Comparison of ENCODE assay signal across 23 mouse cellular contexts in genomic region chr3:21649885-21650469, GRCm38 (mm10).
DNase-seq lines count a peak whose midpoint lies in the region; ATAC-seq and TF ChIP-seq lines count a peak whose summit lies in the region.
"Had no signal": no experiment of that assay in that cellular context is flagged by ENCODE, and none has a peak within 500 bp of the region (broad histone marks: within the 10 kb centered on the region; RNA-seq: fewer than 3 reads in every experiment).

No protein-coding gene starts in this region.

- H3K9me3 ChIP-seq in embryonic facial prominence, embryonic 14.5 days (ENCODE audit: control insufficient read depth, low read length) = no peaks in the 10 kb centered on the region
- H3K9me3 ChIP-seq in embryonic facial prominence, embryonic 10.5 days = no peaks in the 10 kb centered on the region
- no peaks in the 10 kb centered on the region for H3K9me3 ChIP-seq in heart, embryonic 14.5 days (ENCODE audit: control insufficient read depth, low read length)
- H3K9me3 ChIP-seq in liver, postnatal 0 days (ENCODE audit: low read length) = no peaks in the 10 kb centered on the region
- H3K9me3 ChIP-seq in intestine, postnatal 0 days (ENCODE audit: control insufficient read depth) = no peaks in the 10 kb centered on the region
- H3K9me3 ChIP-seq: embryonic facial prominence, embryonic 12.5 days; hindbrain, embryonic 15.5 days; limb, embryonic 15.5 days; midbrain, embryonic 12.5 days; neural tube, embryonic 13.5 days had no signal

- WGBS in embryonic facial prominence, embryonic 14.5 days = 62% methylated on average over 8 of the region's 8 CpGs
- 83% methylated on average over 8 of the region's 8 CpGs for WGBS in embryonic facial prominence, embryonic 10.5 days
- 24% methylated on average over 8 of the region's 8 CpGs for WGBS in heart, embryonic 14.5 days
- 20% methylated on average over 8 of the region's 8 CpGs for WGBS in liver, adult 2 months
- WGBS in liver, postnatal 0 days (ENCODE audit: insufficient replicate concordance) = 58% methylated on average over 8 of the region's 8 CpGs
- WGBS in intestine, postnatal 0 days = 30% methylated on average over 8 of the region's 8 CpGs

- no peak overlapping the region for H3K9ac ChIP-seq in embryonic facial prominence, embryonic 14.5 days (ENCODE audit: low read depth, low read length)
- no peak overlapping the region for H3K9ac ChIP-seq in heart, embryonic 14.5 days (ENCODE audit: low read length)
- no peak overlapping the region for H3K9ac ChIP-seq in liver, adult 2 months (ENCODE audit: low read depth, low read length)
- H3K9ac ChIP-seq in liver, postnatal 0 days (replicated peaks) = no peak overlapping the region
- no peak overlapping the region for H3K9ac ChIP-seq in intestine, postnatal 0 days (ENCODE audit: low read depth, low read length)
- H3K9ac ChIP-seq: embryonic facial prominence, embryonic 12.5 days; hindbrain, embryonic 15.5 days; limb, embryonic 15.5 days; midbrain, embryonic 12.5 days; neural tube, embryonic 13.5 days had no signal

- no peak for TF ChIP-seq POLR2A in liver, adult 2 months (IDR thresholded peaks at IDR 0.05; ENCODE audit: extremely low read depth, insufficient read depth, low read length)

- no peaks in the 10 kb centered on the region for H3K4me1 ChIP-seq in embryonic facial prominence, embryonic 14.5 days (ENCODE audit: control insufficient read depth, insufficient read depth, low read length)
- no peaks in the 10 kb centered on the region for H3K4me1 ChIP-seq in embryonic facial prominence, embryonic 10.5 days
- no peaks in the 10 kb centered on the region for H3K4me1 ChIP-seq in heart, embryonic 14.5 days (ENCODE audit: control insufficient read depth in 2 of 2, insufficient read depth in 2 of 2, low read length in 2 of 2)
- peaks cover 15% of the 10 kb centered on the region; the same call in 1 of the 2 replicates for H3K4me1 ChIP-seq in liver, adult 2 months (ENCODE audit: control insufficient read depth, insufficient read depth, low read length)
- no peaks in the 10 kb centered on the region for H3K4me1 ChIP-seq in liver, postnatal 0 days (ENCODE audit: insufficient read depth)
- H3K4me1 ChIP-seq in intestine, postnatal 0 days (replicated peaks; ENCODE audit: control insufficient read depth, insufficient read depth, low read length) = no peaks in the 10 kb centered on the region; the same call in 1 of the 2 replicates
- H3K4me1 ChIP-seq: embryonic facial prominence, embryonic 12.5 days; hindbrain, embryonic 15.5 days; limb, embryonic 15.5 days; midbrain, embryonic 12.5 days; neural tube, embryonic 13.5 days had no signal

- intact Hi-C loops in heart, postnatal 25 days (cut with DNase I) = loop anchor here (5.0 kb wide), 1 partner anchor 287 kb away; no protein-coding TSS in a partner anchor

- H3K79me2 ChIP-seq in liver, adult 2 months (ENCODE audit: control insufficient read depth, insufficient read depth, low read length) = no peaks in the 10 kb centered on the region

- H3K4me3 ChIP-seq in embryonic facial prominence, embryonic 14.5 days (ENCODE audit: low read depth, low read length) = no peak overlapping the region
- no peak overlapping the region for H3K4me3 ChIP-seq in embryonic facial prominence, embryonic 10.5 days
- H3K4me3 ChIP-seq in heart, embryonic 14.5 days (ENCODE audit: control insufficient read depth in 1 of 2, insufficient read depth in 1 of 2, low read depth in 1 of 2, low read length in 2 of 2) = no peak overlapping the region
- no peak overlapping the region for H3K4me3 ChIP-seq in liver, adult 2 months (ENCODE audit: insufficient read depth, low read depth, low read length)
- no peak overlapping the region for H3K4me3 ChIP-seq in liver, postnatal 0 days (ENCODE audit: low read depth, low read length)
- H3K4me3 ChIP-seq in intestine, postnatal 0 days (ENCODE audit: low read depth, low read length) = no peak overlapping the region
- H3K4me3 ChIP-seq: embryonic facial prominence, embryonic 12.5 days; hindbrain, embryonic 15.5 days; layer of hippocampus, adult 2 months; limb, embryonic 15.5 days; midbrain, embryonic 12.5 days; neural tube, embryonic 13.5 days had no signal

- H3K36me3 ChIP-seq in embryonic facial prominence, embryonic 14.5 days (ENCODE audit: control insufficient read depth, insufficient read depth, low read length) = no peaks in the 10 kb centered on the region
- H3K36me3 ChIP-seq in embryonic facial prominence, embryonic 10.5 days (replicated peaks) = no peaks in the 10 kb centered on the region
- H3K36me3 ChIP-seq in heart, embryonic 14.5 days (ENCODE audit: control insufficient read depth, insufficient read depth, low read length) = no peaks in the 10 kb centered on the region
- H3K36me3 ChIP-seq in liver, adult 2 months (ENCODE audit: control insufficient read depth, insufficient read depth, low read length) = no peaks in the 10 kb centered on the region
- no peaks in the 10 kb centered on the region for H3K36me3 ChIP-seq in liver, postnatal 0 days (replicated peaks; ENCODE audit: insufficient read depth, low read length)
- H3K36me3 ChIP-seq in intestine, postnatal 0 days (ENCODE audit: control insufficient read depth, insufficient read depth) = no peaks in the 10 kb centered on the region
- H3K36me3 ChIP-seq: embryonic facial prominence, embryonic 12.5 days; hindbrain, embryonic 15.5 days; limb, embryonic 15.5 days; midbrain, embryonic 12.5 days; neural tube, embryonic 13.5 days had no signal

- DNase-seq in embryonic facial prominence, embryonic 14.5 days (ENCODE audit: low spot score) = peak; percentile 56
- DNase-seq in embryonic facial prominence, embryonic 10.5 days (ENCODE audit: low spot score) = no peak
- no peak for DNase-seq in heart, postnatal 25 days (ENCODE audit: low spot score)
- peak; percentile 65 for DNase-seq in liver, adult 2 months (ENCODE audit: extremely low read depth, low read depth, low spot score)
- DNase-seq in liver, postnatal 0 days = no peak
- DNase-seq in ovary, adult 18-20 months (ENCODE audit: low spot score) = no peak
- DNase-seq: adrenal gland, adult 8-10 months; cerebellum, adult 9-11 months; heart, postnatal 14 days; kidney, adult 18-20 months; kidney, postnatal 10 days; layer of hippocampus, postnatal 36 days; thymus, adult 2 months had no signal

- H3K27ac ChIP-seq in embryonic facial prominence, embryonic 14.5 days (replicated peaks; ENCODE audit: low read depth, low read length) = no peak overlapping the region
- H3K27ac ChIP-seq in embryonic facial prominence, embryonic 10.5 days (replicated peaks) = no peak overlapping the region
- no peak overlapping the region for H3K27ac ChIP-seq in heart, embryonic 14.5 days (replicated peaks in 1 of 2; ENCODE audit: control insufficient read depth in 1 of 2, insufficient read depth in 1 of 2, low read depth in 2 of 2, low read length in 2 of 2)
- H3K27ac ChIP-seq in liver, adult 2 months (replicated peaks; ENCODE audit: insufficient read depth, low read depth, low read length) = 0 out of 2 replicates have a peak overlapping the region, but pooled peaks have one; percentile 17
- no peak overlapping the region for H3K27ac ChIP-seq in liver, postnatal 0 days (ENCODE audit: low read depth)
- no peak overlapping the region for H3K27ac ChIP-seq in intestine, postnatal 0 days (ENCODE audit: low read depth, low read length)
- H3K27ac ChIP-seq: embryonic facial prominence, embryonic 12.5 days; hindbrain, embryonic 15.5 days; layer of hippocampus, adult 2 months; limb, embryonic 15.5 days; midbrain, embryonic 12.5 days; neural tube, embryonic 13.5 days had no signal

- TF ChIP-seq EP300 in liver, postnatal 0 days (IDR thresholded peaks at IDR 0.05; ENCODE audit: low read depth) = no peak

- TF ChIP-seq CTCF in liver, adult 2 months (IDR thresholded peaks at IDR 0.05; ENCODE audit: low read depth, low read length) = no peak
- no peak for TF ChIP-seq CTCF in liver, postnatal 0 days (IDR thresholded peaks at IDR 0.05; ENCODE audit: low read depth)
- TF ChIP-seq CTCF in intestine, postnatal 0 days (IDR thresholded peaks at IDR 0.05; ENCODE audit: low read depth) = no peak

- no peak overlapping the region for H3K4me2 ChIP-seq in embryonic facial prominence, embryonic 14.5 days (ENCODE audit: low read depth, low read length)
- peak overlapping the region; percentile 26 for H3K4me2 ChIP-seq in heart, embryonic 14.5 days (ENCODE audit: low read length)
- no peak overlapping the region; the same call in 1 of the 2 replicates for H3K4me2 ChIP-seq in liver, postnatal 0 days (ENCODE audit: low read depth, low read length)
- H3K4me2 ChIP-seq in intestine, postnatal 0 days (replicated peaks; ENCODE audit: low read depth) = peak overlapping the region; percentile 32
- H3K4me2 ChIP-seq: embryonic facial prominence, embryonic 12.5 days; hindbrain, embryonic 15.5 days; limb, embryonic 15.5 days; midbrain, embryonic 12.5 days; neural tube, embryonic 13.5 days had no signal

- ATAC-seq in embryonic facial prominence, embryonic 14.5 days (ENCODE audit: low read depth) = no peak
- ATAC-seq in heart, embryonic 14.5 days (ENCODE audit: insufficient number of reproducible peaks, insufficient read depth, low FRiP score, low read depth) = no peak
- no peak for ATAC-seq in liver, postnatal 0 days
- ATAC-seq in intestine, postnatal 0 days = no peak
- ATAC-seq: forebrain, embryonic 16.5 days; Patski had no signal

- H3K27me3 ChIP-seq in embryonic facial prominence, embryonic 14.5 days (replicated peaks; ENCODE audit: control insufficient read depth, insufficient read depth, low read length) = no peaks in the 10 kb centered on the region
- no peaks in the 10 kb centered on the region for H3K27me3 ChIP-seq in embryonic facial prominence, embryonic 10.5 days (replicated peaks; ENCODE audit: low read depth, poor library complexity, severe bottlenecking)
- H3K27me3 ChIP-seq in heart, embryonic 14.5 days (ENCODE audit: control insufficient read depth, insufficient read depth, low read length) = no peaks in the 10 kb centered on the region
- no peaks in the 10 kb centered on the region for H3K27me3 ChIP-seq in liver, adult 2 months (ENCODE audit: control insufficient read depth, insufficient read depth, low read length)
- H3K27me3 ChIP-seq in liver, postnatal 0 days (ENCODE audit: insufficient read depth, low read length) = no peaks in the 10 kb centered on the region
- no peaks in the 10 kb centered on the region for H3K27me3 ChIP-seq in intestine, postnatal 0 days (replicated peaks; ENCODE audit: control insufficient read depth, insufficient read depth, low read length)
- H3K27me3 ChIP-seq: embryonic facial prominence, embryonic 12.5 days; hindbrain, embryonic 15.5 days; limb, embryonic 15.5 days; midbrain, embryonic 12.5 days; neural tube, embryonic 13.5 days; Patski had no signal

Comparison
In these comparisons a context has a peak if more than half of its experiments do, and no peak if none do; other contexts are left out.
1. DNase-seq: peak in embryonic facial prominence, embryonic 14.5 days (single experiment) and liver, adult 2 months (single experiment); none in embryonic facial prominence, embryonic 10.5 days (single experiment), heart, postnatal 25 days (single experiment), liver, postnatal 0 days (single experiment) and ovary, adult 18-20 months (single experiment).
2. H3K4me2 ChIP-seq: peak in heart, embryonic 14.5 days (single experiment) and intestine, postnatal 0 days (single experiment); none in embryonic facial prominence, embryonic 14.5 days (single experiment) and liver, postnatal 0 days (single experiment).